Comparison of ENCODE assay signal across 17 mouse cellular contexts in genomic region chr9:95149206-95149729, GRCm38 (mm10).
A peak's percentile ranks its signal among the peaks of the same experiment; 100 is the strongest.
DNase-seq lines count a peak whose midpoint lies in the region; ATAC-seq and TF ChIP-seq lines count a peak whose summit lies in the region.
"Had no signal": no experiment of that assay in that cellular context is flagged by ENCODE, and none has a peak within 500 bp of the region (broad histone marks: within the 10 kb centered on the region; RNA-seq: fewer than 3 reads in every experiment).

No protein-coding gene starts in this region.

- TF ChIP-seq POLR2A in cortical plate, adult 2 months (IDR thresholded peaks at IDR 0.05; ENCODE audit: extremely low read depth, insufficient read depth, low read length), result no peak

- DNase-seq in forebrain, embryonic 10.5 days (ENCODE audit: extremely low spot score, low spot score), result no peak
- no peak for DNase-seq in liver, embryonic 11.5 days (ENCODE audit: low spot score)
- DNase-seq in kidney, postnatal 0 days (ENCODE audit: low spot score), result peak; percentile 50
- no peak for DNase-seq in cerebellum, adult 8-10 months
- no peak for DNase-seq in right cerebral cortex, postnatal 36 days (ENCODE audit: low spot score in 2 of 2)
- DNase-seq: cerebellum, postnatal 36 days; gastrocnemius, postnatal 10 days had no signal

- H3K4me3 ChIP-seq in forebrain, embryonic 10.5 days, result no peak overlapping the region
- H3K4me3 ChIP-seq in forebrain, embryonic 16.5 days (replicated peaks; ENCODE audit: low read length), result no peak overlapping the region
- no peak overlapping the region for H3K4me3 ChIP-seq in liver, embryonic 16.5 days (ENCODE audit: low read depth, low read length)
- H3K4me3 ChIP-seq in liver, embryonic 11.5 days (ENCODE audit: low read depth, low read length), result no peak overlapping the region
- H3K4me3 ChIP-seq in cortical plate, adult 2 months (ENCODE audit: insufficient read depth, low read length), result no peak overlapping the region
- H3K4me3 ChIP-seq in kidney, postnatal 0 days (replicated peaks; ENCODE audit: low read depth, low read length), result no peak overlapping the region
- H3K4me3 ChIP-seq: embryonic facial prominence, embryonic 15.5 days; forebrain, embryonic 13.5 days; heart, embryonic 15.5 days; hindbrain, embryonic 15.5 days; layer of hippocampus, adult 2 months; left cerebral cortex, adult 2 months; myocyte had no signal

- WGBS in forebrain, embryonic 10.5 days, result 89% methylated on average over 10 of the region's 10 CpGs
- WGBS in forebrain, embryonic 16.5 days, result 95% methylated on average over 10 of the region's 10 CpGs
- WGBS in liver, embryonic 16.5 days (ENCODE audit: insufficient replicate concordance), result 69% methylated on average over 10 of the region's 10 CpGs
- 72% methylated on average over 10 of the region's 10 CpGs for WGBS in liver, embryonic 11.5 days
- 79% methylated on average over 10 of the region's 10 CpGs for WGBS in kidney, postnatal 0 days

- no peaks in the 10 kb centered on the region for H3K36me3 ChIP-seq in forebrain, embryonic 10.5 days (replicated peaks)
- H3K36me3 ChIP-seq in forebrain, embryonic 16.5 days (ENCODE audit: control insufficient read depth, insufficient read depth), result no peaks in the 10 kb centered on the region
- H3K36me3 ChIP-seq in liver, embryonic 16.5 days (ENCODE audit: control insufficient read depth, insufficient read depth), result no peaks in the 10 kb centered on the region
- H3K36me3 ChIP-seq in liver, embryonic 11.5 days (ENCODE audit: control insufficient read depth, insufficient read depth, low read length), result no peaks in the 10 kb centered on the region
- no peaks in the 10 kb centered on the region for H3K36me3 ChIP-seq in kidney, postnatal 0 days (ENCODE audit: insufficient read depth, low read length)
- H3K36me3 ChIP-seq: embryonic facial prominence, embryonic 15.5 days; heart, embryonic 15.5 days; hindbrain, embryonic 15.5 days had no signal

- no peak overlapping the region for H3K9ac ChIP-seq in forebrain, embryonic 16.5 days (replicated peaks; ENCODE audit: low read depth, low read length)
- H3K9ac ChIP-seq in liver, embryonic 16.5 days (ENCODE audit: low read depth, low read length), result no peak overlapping the region
- no peak overlapping the region for H3K9ac ChIP-seq in liver, embryonic 11.5 days (ENCODE audit: low read depth, low read length)
- H3K9ac ChIP-seq in kidney, postnatal 0 days (ENCODE audit: low read depth, low read length), result no peak overlapping the region
- H3K9ac ChIP-seq: embryonic facial prominence, embryonic 15.5 days; forebrain, embryonic 13.5 days; heart, embryonic 15.5 days; hindbrain, embryonic 15.5 days had no signal

- no peaks in the 10 kb centered on the region for H3K9me3 ChIP-seq in forebrain, embryonic 10.5 days
- no peaks in the 10 kb centered on the region for H3K9me3 ChIP-seq in forebrain, embryonic 16.5 days (ENCODE audit: control insufficient read depth, low read length)
- H3K9me3 ChIP-seq in liver, embryonic 16.5 days (replicated peaks; ENCODE audit: control insufficient read depth, low read length), result no peaks in the 10 kb centered on the region
- H3K9me3 ChIP-seq in liver, embryonic 11.5 days (ENCODE audit: control insufficient read depth, low read length), result no peaks in the 10 kb centered on the region
- H3K9me3 ChIP-seq in kidney, postnatal 0 days (replicated peaks; ENCODE audit: low read length), result no peaks in the 10 kb centered on the region
- H3K9me3 ChIP-seq: embryonic facial prominence, embryonic 15.5 days; forebrain, embryonic 13.5 days; heart, embryonic 15.5 days; hindbrain, embryonic 15.5 days had no signal

- peak overlapping the region; percentile 51; the same call in 1 of the 2 replicates for H3K27ac ChIP-seq in forebrain, embryonic 10.5 days
- no peak overlapping the region for H3K27ac ChIP-seq in forebrain, embryonic 16.5 days (ENCODE audit: low read length)
- no peak overlapping the region; the same call in 1 of the 2 replicates for H3K27ac ChIP-seq in liver, embryonic 16.5 days (ENCODE audit: low read length)
- H3K27ac ChIP-seq in liver, embryonic 11.5 days (ENCODE audit: low read depth, low read length), result no peak overlapping the region
- peak overlapping the region; percentile 50; the same call in 1 of the 2 replicates for H3K27ac ChIP-seq in cortical plate, adult 2 months (ENCODE audit: insufficient read depth, low read length)
- peak overlapping the region; percentile 50; the same call in 1 of the 2 replicates for H3K27ac ChIP-seq in kidney, postnatal 0 days
- H3K27ac ChIP-seq: embryonic facial prominence, embryonic 15.5 days; forebrain, embryonic 13.5 days; heart, embryonic 15.5 days; hindbrain, embryonic 15.5 days; layer of hippocampus, adult 2 months; left cerebral cortex, adult 2 months had no signal

- no peak overlapping the region for H3K4me2 ChIP-seq in forebrain, embryonic 16.5 days (ENCODE audit: low read length)
- H3K4me2 ChIP-seq in liver, embryonic 16.5 days (ENCODE audit: low read depth, low read length), result no peak overlapping the region
- H3K4me2 ChIP-seq in liver, embryonic 11.5 days, result no peak overlapping the region
- no peak overlapping the region for H3K4me2 ChIP-seq in kidney, postnatal 0 days (ENCODE audit: low read length)
- H3K4me2 ChIP-seq: embryonic facial prominence, embryonic 15.5 days; forebrain, embryonic 13.5 days; heart, embryonic 15.5 days; hindbrain, embryonic 15.5 days had no signal

- peaks cover 21% of the 10 kb centered on the region for H3K4me1 ChIP-seq in forebrain, embryonic 10.5 days
- no peaks in the 10 kb centered on the region for H3K4me1 ChIP-seq in forebrain, embryonic 16.5 days (replicated peaks; ENCODE audit: control insufficient read depth, insufficient read depth, low read length)
- no peaks in the 10 kb centered on the region for H3K4me1 ChIP-seq in liver, embryonic 16.5 days (ENCODE audit: control insufficient read depth, low read depth, low read length)
- H3K4me1 ChIP-seq in liver, embryonic 11.5 days (replicated peaks; ENCODE audit: control insufficient read depth, insufficient read depth, low read length), result no peaks in the 10 kb centered on the region
- H3K4me1 ChIP-seq in cortical plate, adult 2 months (ENCODE audit: control insufficient read depth, insufficient read depth, low read length), result no peaks in the 10 kb centered on the region
- H3K4me1 ChIP-seq in kidney, postnatal 0 days (replicated peaks; ENCODE audit: insufficient read depth, low read length), result no peaks in the 10 kb centered on the region
- H3K4me1 ChIP-seq: hindbrain, embryonic 15.5 days had no signal

- TF ChIP-seq CTCF in cortical plate, adult 2 months (IDR thresholded peaks at IDR 0.05; ENCODE audit: extremely low read depth, insufficient read depth, low read length), result no peak
- no peak for TF ChIP-seq CTCF in kidney, postnatal 0 days (IDR thresholded peaks at IDR 0.05; ENCODE audit: low read depth)

- H3K27me3 ChIP-seq in forebrain, embryonic 10.5 days (ENCODE audit: poor library complexity, severe bottlenecking), result no peaks in the 10 kb centered on the region
- H3K27me3 ChIP-seq in forebrain, embryonic 16.5 days (replicated peaks; ENCODE audit: control insufficient read depth, insufficient read depth, low read length), result no peaks in the 10 kb centered on the region
- H3K27me3 ChIP-seq in liver, embryonic 16.5 days (ENCODE audit: control insufficient read depth, insufficient read depth, low read depth, low read length), result no peaks in the 10 kb centered on the region
- no peaks in the 10 kb centered on the region for H3K27me3 ChIP-seq in liver, embryonic 11.5 days (replicated peaks; ENCODE audit: control insufficient read depth, insufficient read depth, low read length)
- no peaks in the 10 kb centered on the region for H3K27me3 ChIP-seq in kidney, postnatal 0 days (ENCODE audit: insufficient read depth, low read length)
- H3K27me3 ChIP-seq: embryonic facial prominence, embryonic 15.5 days; forebrain, embryonic 13.5 days; heart, embryonic 15.5 days; hindbrain, embryonic 15.5 days had no signal

- no peak for ATAC-seq in forebrain, embryonic 16.5 days
- peak; percentile 24; the same call in 1 of the 2 replicates for ATAC-seq in liver, embryonic 16.5 days (ENCODE audit: low read depth)
- ATAC-seq in liver, embryonic 11.5 days (replicated peaks; ENCODE audit: low FRiP score), result no peak; the same call in 1 of the 2 replicates
- no peak for ATAC-seq in kidney, postnatal 0 days (replicated peaks; ENCODE audit: low FRiP score, low read depth)
- ATAC-seq: forebrain, embryonic 13.5 days had no signal

Comparison
In these comparisons a context has a peak if more than half of its experiments do, and no peak if none do; other contexts are left out.
1. H3K27ac ChIP-seq: peak in forebrain, embryonic 10.5 days (single experiment), cortical plate, adult 2 months (single experiment) and kidney, postnatal 0 days (single experiment); none in forebrain, embryonic 16.5 days (single experiment), liver, embryonic 16.5 days (single experiment) and liver, embryonic 11.5 days (single experiment).